Mouse (Mus musculus) thymus, adult 2 months (tissue): ENCODE measurements around the gene Bsdc1.

Source experiments
- CTCF ChIP-seq: fragments of 200-500 bp; IDR thresholded peaks from 2 replicates; pipeline ENCODE4 v1.5.1; 2012; ENCODE audit warnings: mild to moderate bottlenecking, control low read depth, low read length, moderate library complexity, borderline replicate concordance; ENCODE audit not compliant: control insufficient read depth, poor library complexity, insufficient read depth; ENCODE audit errors: extremely low read depth
- POLR2A ChIP-seq: fragments of 200-500 bp; IDR thresholded peaks from 2 replicates; pipeline ENCODE4 v1.6.1; 2012; ENCODE audit warnings: mild to moderate bottlenecking, low read length, control low read depth, moderate library complexity; ENCODE audit not compliant: control insufficient read depth, poor library complexity, insufficient read depth; ENCODE audit errors: extremely low read depth

GRCm38 (mm10) chr4:129441145-129441544, 20.2 kb upstream of the Bsdc1 start:
- TF ChIP-seq CTCF (no peak), POLR2A (no peak)
